Comparison of ENCODE assay signal across 15 mouse cellular contexts in genomic region chr14:109359914-109360313, GRCm38 (mm10).
DNase-seq lines count a peak whose midpoint lies in the region.
"Had no signal": no experiment of that assay in that cellular context is flagged by ENCODE, and none has a peak within 500 bp of the region (broad histone marks: within the 10 kb centered on the region; RNA-seq: fewer than 3 reads in every experiment).

No protein-coding gene starts in this region.

- intact Hi-C loops in left cerebral cortex, postnatal 14 days (cut with DNase I): no loop called here

- DNase-seq in right cerebral cortex, adult 18-20 months: peak; percentile 83
- no peak for DNase-seq in right cerebral cortex, postnatal 4 days
- peak; percentile 65 for DNase-seq in layer of hippocampus, adult 9-11 months
- DNase-seq in left cerebral cortex, postnatal 14 days (ENCODE audit: low spot score in 2 of 2): peak; percentile 77 to 84
- no peak for DNase-seq in gastrocnemius, postnatal 4 days (ENCODE audit: low spot score in 2 of 2)
- no peak for DNase-seq in cerebellum, postnatal 14 days
- DNase-seq in thymus, postnatal 36 days: no peak
- DNase-seq in lung, postnatal 36 days: no peak
- DNase-seq: B cell, adult 2 months; cerebellum, adult 2 months; gastrocnemius, postnatal 36 days; heart, postnatal 36 days; kidney, adult 9 months; lung, postnatal 10 days; retina, postnatal 1 day had no signal

Comparison
In these comparisons a context has a peak if more than half of its experiments do, and no peak if none do; other contexts are left out.
1. DNase-seq: peak in right cerebral cortex, adult 18-20 months (single experiment), layer of hippocampus, adult 9-11 months (single experiment) and left cerebral cortex, postnatal 14 days (2 of 2); none in right cerebral cortex, postnatal 4 days (single experiment), gastrocnemius, postnatal 4 days (0 of 2), cerebellum, postnatal 14 days (0 of 2), thymus, postnatal 36 days (0 of 2) and lung, postnatal 36 days (single experiment).